Mouse (Mus musculus) liver, embryonic 15.5 days (tissue): Measurements from ENCODE around the gene Ece1. TPM values are rescaled to one million over a fixed set of nuclear protein-coding genes. Genes with fewer than 3 reads are reported as not detected.

Experiments used
- ATAC-seq: fragments of 200-750 bp; cut with Nextera tagmentation; 2 replicates; pipeline ENCODE4 v1.8.0; 2017; ENCODE audit warnings: moderate number of reproducible peaks, mild to moderate bottlenecking, moderate library complexity; ENCODE audit not compliant: insufficient read depth
- H3K27ac ChIP-seq: fragments of 300-500 bp; sonication (generic); replicated peaks from 2 replicates; pipeline ENCODE4 v1.5.1; 2015; ENCODE audit warnings: mild to moderate bottlenecking, inconsistent platforms
- H3K27me3 ChIP-seq: fragments of 300-500 bp; sonication (generic); 2 replicates; pipeline ENCODE4 v1.6.1; 2015; ENCODE audit warnings: mild to moderate bottlenecking, inconsistent platforms
- H3K36me3 ChIP-seq: fragments of 300-500 bp; sonication (generic); replicated peaks from 2 replicates; pipeline ENCODE4 v1.6.1; 2015; ENCODE audit warnings: moderate library complexity, mild to moderate bottlenecking, inconsistent platforms
- H3K4me1 ChIP-seq: fragments of 300-500 bp; sonication (generic); replicated peaks from 2 replicates; pipeline ENCODE4 v1.6.1; 2015; ENCODE audit warnings: inconsistent platforms
- H3K4me2 ChIP-seq: fragments of 300-500 bp; sonication (generic); 2 replicates; pipeline ENCODE4 v1.6.1; 2015; ENCODE audit warnings: moderate library complexity, mild to moderate bottlenecking, inconsistent platforms
- H3K4me3 ChIP-seq: fragments of 300-500 bp; sonication (generic); replicated peaks from 2 replicates; pipeline ENCODE4 v1.5.1; 2015; ENCODE audit warnings: mild to moderate bottlenecking, inconsistent platforms
- H3K9ac ChIP-seq: fragments of 300-500 bp; sonication (generic); 2 replicates; pipeline ENCODE4 v1.6.1; 2015; ENCODE audit warnings: moderate library complexity, mild to moderate bottlenecking, inconsistent platforms
- H3K9me3 ChIP-seq: fragments of 300-500 bp; sonication (generic); replicated peaks from 2 replicates; pipeline ENCODE4 v1.6.1; 2016; ENCODE audit warnings: inconsistent platforms
- WGBS: fragments of 180-500 bp; shearing (Covaris S2); methylation state at CpG from one replicate; pipeline ENCODE4 v1.1.7; 2015; ENCODE audit warnings: mixed read lengths; ENCODE audit not compliant: insufficient replicate concordance; 5-methylcytosine and 5-hydroxymethylcytosine counted together
- polyA plus RNA-seq: library from polyadenylated mRNA; unstranded; fragments of >200 nt; fragmentation: Nextera tagmentation; extraction: Ambion mirVana; gene quantifications from 2 replicates; pipeline ENCODE4 v1.2.1, GENCODE M21; 2015

Gene Ece1
- polyA plus RNA-seq, 1 experiment from 2014 or later = 15.1 TPM

GRCm38 (mm10) chr4:137929341-137930016 is 67.4 kb downstream of the Ece1 start:
- H3K27me3 ChIP-seq = no peaks in the 10 kb centered on the region
- no peaks in the 10 kb centered on the region for H3K9me3 ChIP-seq
- 84% methylated on average over 15 of the region's 15 CpGs for WGBS
- H3K9ac ChIP-seq = no peak overlapping the region
- 0 out of 2 replicates have a peak, but pooled peaks cover 22% of the 10 kb centered on the region for H3K36me3 ChIP-seq
- H3K4me2 ChIP-seq = no peak overlapping the region
- no peak overlapping the region for H3K4me3 ChIP-seq
- H3K4me1 ChIP-seq = peaks cover 74% of the 10 kb centered on the region
- H3K27ac ChIP-seq = peak overlapping the region; percentile 95
- ATAC-seq = no peak

GRCm38 (mm10) chr4:137930500-137931008 is 68.5 kb downstream of the Ece1 start:
- H3K4me3 ChIP-seq = peak overlapping the region; percentile 36
- 35% methylated on average over 9 of the region's 9 CpGs for WGBS
- H3K4me1 ChIP-seq = peaks cover 74% of the 10 kb centered on the region

GRCm38 (mm10) chr4:137931009-137931757 is 69.1 kb downstream of the Ece1 start:
- Histone ChIP-seq H3K4me3 (peak overlapping the region; percentile 36), H3K27me3 (no peaks in the 10 kb centered on the region), H3K9ac (peak overlapping the region; percentile 25; the same call in 1 of the 2 replicates), H3K27ac (peak overlapping the region; percentile 95), H3K4me1 (peaks cover 71% of the 10 kb centered on the region), H3K9me3 (no peaks in the 10 kb centered on the region), H3K4me2 (peak overlapping the region; percentile 66), H3K36me3 (0 out of 2 replicates have a peak, but pooled peaks cover 29% of the 10 kb centered on the region)
- ATAC-seq = peak; percentile 91
- 28% methylated on average over 18 of the region's 18 CpGs for WGBS

More at GRCm38 (mm10) chr4:137930500-137931008, 68.5 kb downstream of the Ece1 start:
- ATAC-seq = no peak; the same call in 1 of the 2 replicates
- H3K4me2 ChIP-seq = peak overlapping the region; percentile 66
- no peaks in the 10 kb centered on the region for H3K9me3 ChIP-seq
- H3K27me3 ChIP-seq = no peaks in the 10 kb centered on the region
- peak overlapping the region; percentile 25; the same call in 1 of the 2 replicates for H3K9ac ChIP-seq
- H3K36me3 ChIP-seq = 0 out of 2 replicates have a peak, but pooled peaks cover 30% of the 10 kb centered on the region
- peak overlapping the region; percentile 95 for H3K27ac ChIP-seq

- Histone ChIP-seq H3K4me3 (no peak overlapping the region), H3K27me3 (no peaks in the 10 kb centered on the region), H3K9me3 (no peaks in the 10 kb centered on the region), H3K9ac (0 out of 2 replicates have a peak overlapping the region, but pooled peaks have one; percentile 30), H3K36me3 (peaks cover 40% of the 10 kb centered on the region), H3K4me1 (peaks cover 58% of the 10 kb centered on the region), H3K4me2 (no peak overlapping the region), H3K27ac (peak overlapping the region; percentile 95)
- no peak for ATAC-seq
- 60% methylated on average over 6 of the region's 6 CpGs for WGBS
Observed at GRCm38 (mm10) chr4:137932554-137933178, 70.6 kb downstream of the Ece1 start.

- no peak overlapping the region for H3K9ac ChIP-seq
- H3K27me3 ChIP-seq = no peaks in the 10 kb centered on the region
- peaks cover 42% of the 10 kb centered on the region for H3K36me3 ChIP-seq
- WGBS = 78% methylated on average over 5 of the region's 5 CpGs
- H3K4me2 ChIP-seq = no peak overlapping the region
- H3K4me1 ChIP-seq = peaks cover 52% of the 10 kb centered on the region
- H3K9me3 ChIP-seq = no peaks in the 10 kb centered on the region
- no peak for ATAC-seq
- no peak overlapping the region for H3K4me3 ChIP-seq
- H3K27ac ChIP-seq = peak overlapping the region; percentile 95; the same call in 1 of the 2 replicates
Observed at GRCm38 (mm10) chr4:137933328-137933727, 71.3 kb downstream of the Ece1 start.

- Histone ChIP-seq H3K9me3 (no peaks in the 10 kb centered on the region), H3K4me1 (peaks cover 24% of the 10 kb centered on the region), H3K27ac (no peak overlapping the region), H3K9ac (no peak overlapping the region), H3K27me3 (no peaks in the 10 kb centered on the region), H3K4me2 (no peak overlapping the region), H3K4me3 (no peak overlapping the region), H3K36me3 (peaks cover 51% of the 10 kb centered on the region)
- no peak for ATAC-seq
- 92% methylated on average over 4 of the region's 4 CpGs for WGBS
Observed at GRCm38 (mm10) chr4:137936134-137936533, 74.1 kb downstream of the Ece1 start.

GRCm38 (mm10) chr4:137940061-137940460 is 78.0 kb downstream of the Ece1 start:
- 81% methylated on average over 10 of the region's 10 CpGs for WGBS
- Histone ChIP-seq H3K4me2 (no peak overlapping the region), H3K27ac (no peak overlapping the region), H3K9me3 (no peaks in the 10 kb centered on the region), H3K36me3 (peaks cover 40% of the 10 kb centered on the region), H3K9ac (no peak overlapping the region), H3K4me3 (no peak overlapping the region), H3K4me1 (peaks cover 18% of the 10 kb centered on the region), H3K27me3 (no peaks in the 10 kb centered on the region)
- ATAC-seq = no peak

GRCm38 (mm10) chr4:137941131-137941844 is 79.3 kb downstream of the Ece1 start:
- Histone ChIP-seq H3K4me2 (no peak overlapping the region), H3K27me3 (no peaks in the 10 kb centered on the region), H3K27ac (no peak overlapping the region), H3K4me3 (no peak overlapping the region), H3K4me1 (peaks cover 18% of the 10 kb centered on the region), H3K9ac (no peak overlapping the region), H3K9me3 (no peaks in the 10 kb centered on the region), H3K36me3 (peaks cover 40% of the 10 kb centered on the region)
- ATAC-seq = no peak
- 81% methylated on average over 12 of the region's 12 CpGs for WGBS

GRCm38 (mm10) chr4:137941871-137942781 is 80.1 kb downstream of the Ece1 start:
- Histone ChIP-seq H3K36me3 (peaks cover 34% of the 10 kb centered on the region), H3K27ac (peak overlapping the region; percentile 67; the same call in 1 of the 2 replicates), H3K9ac (no peak overlapping the region), H3K4me3 (no peak overlapping the region), H3K27me3 (no peaks in the 10 kb centered on the region), H3K4me1 (peaks cover 18% of the 10 kb centered on the region), H3K4me2 (no peak overlapping the region), H3K9me3 (no peaks in the 10 kb centered on the region)
- no peak for ATAC-seq
- WGBS = 68% methylated on average over 17 of the region's 17 CpGs
